Mouse (Mus musculus): ENCODE results near the gene Pus3.

Gene Pus3

DNA sequence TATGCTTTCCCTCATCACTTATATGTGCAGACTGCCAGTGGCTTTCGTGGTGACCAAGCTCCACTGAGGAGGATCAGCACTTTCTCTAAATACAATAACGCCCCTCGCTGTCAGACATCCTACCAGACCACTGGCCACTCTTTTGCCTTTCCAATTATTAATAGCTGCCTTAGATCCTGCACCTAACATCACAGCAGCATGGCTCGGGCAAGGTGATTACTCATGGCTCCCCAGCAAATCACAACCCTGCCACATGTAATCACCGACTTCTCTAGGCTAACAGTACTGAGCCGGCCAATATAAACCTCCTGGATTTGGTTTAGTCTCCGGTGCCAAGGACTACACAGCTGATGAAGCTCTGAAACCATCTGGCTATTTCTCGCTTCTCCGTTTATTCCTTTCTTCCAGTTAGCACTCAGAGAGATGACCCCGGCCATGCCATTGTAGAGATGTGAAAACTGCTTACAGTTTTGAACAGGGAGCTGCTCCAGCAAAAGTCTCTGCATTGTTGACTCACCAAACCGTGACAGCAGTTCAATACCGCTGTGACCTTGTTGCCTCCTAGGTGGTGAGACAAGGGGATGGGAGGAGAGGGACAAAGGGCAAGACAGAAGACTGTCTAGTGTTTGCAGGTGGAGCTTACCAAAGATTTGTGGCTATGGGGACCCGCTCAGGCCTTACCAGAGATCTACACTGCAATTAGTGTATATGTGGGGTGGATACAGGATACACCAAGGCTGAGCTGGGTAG, 19.2 kb upstream of the Pus3 start:
- TF ChIP-seq GATA4 (IDR thresholded peaks at IDR 0.05; ENCODE audit: insufficient replicate concordance, low read length) = no peak

DNA sequence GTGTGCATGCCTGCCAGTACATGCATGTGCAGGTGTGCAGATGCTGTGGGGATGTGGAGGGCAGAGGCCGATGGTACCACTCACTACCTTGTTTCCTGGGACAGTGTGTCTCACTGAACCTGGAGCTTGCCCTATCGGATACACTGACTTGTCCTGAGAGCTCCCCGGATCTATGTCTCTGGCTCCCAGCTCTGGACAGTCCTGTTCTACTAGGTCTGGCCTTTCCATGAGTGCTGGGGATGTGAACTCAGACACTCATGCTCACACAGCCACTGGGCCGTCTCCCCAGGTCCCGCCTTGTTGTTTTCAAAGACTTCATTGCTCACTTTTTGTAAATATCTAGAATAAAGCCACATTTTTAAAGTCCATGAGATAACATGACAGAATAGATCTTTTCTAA, 17.4 kb upstream of the Pus3 start:
- no peak for TF ChIP-seq GATA4 (IDR thresholded peaks at IDR 0.05; ENCODE audit: insufficient replicate concordance, low read length)

DNA sequence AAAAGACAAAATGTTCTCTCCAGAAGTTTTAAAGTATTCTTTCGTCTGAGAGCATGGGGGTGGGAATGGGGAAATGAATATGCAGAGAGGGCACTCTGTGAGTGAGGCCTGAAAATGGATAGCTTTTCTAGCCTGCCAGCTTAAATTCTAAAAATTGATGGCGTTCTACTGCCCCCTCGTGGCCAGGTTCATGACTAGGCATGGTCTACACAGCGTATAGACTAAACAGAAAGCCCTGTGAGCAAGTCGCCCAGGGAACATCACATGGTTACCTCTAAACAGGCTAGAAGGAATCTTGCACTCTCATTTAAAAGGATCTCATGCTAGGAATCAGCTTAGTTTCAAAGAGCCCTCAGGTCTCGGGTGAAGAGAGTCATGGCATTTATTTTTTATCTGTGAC, 16.9 kb upstream of the Pus3 start:
- TF ChIP-seq GATA4 (IDR thresholded peaks at IDR 0.05; ENCODE audit: insufficient replicate concordance, low read length) = no peak

DNA sequence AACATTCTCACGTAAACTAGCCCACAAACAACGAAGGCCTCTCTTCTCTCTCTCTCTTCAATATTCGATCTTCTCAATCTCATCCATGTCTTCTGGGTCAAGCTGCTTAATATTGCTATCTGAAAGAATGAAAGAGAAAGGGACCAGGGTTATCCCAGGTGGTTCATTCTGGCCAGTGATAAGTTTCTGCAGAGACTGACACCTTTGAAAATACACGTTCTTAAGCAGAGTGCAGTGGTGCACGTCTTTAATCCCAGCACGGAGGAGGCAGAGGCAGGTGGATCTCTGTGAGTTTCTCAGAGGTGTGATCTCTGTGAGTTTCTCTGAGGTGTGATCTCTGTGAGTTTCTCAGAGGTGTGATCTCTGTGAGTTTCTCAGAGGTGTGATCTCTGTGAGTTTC, 16.5 kb upstream of the Pus3 start:
- TF ChIP-seq GATA4 (IDR thresholded peaks at IDR 0.05; ENCODE audit: insufficient replicate concordance, low read length) = no peak

DNA sequence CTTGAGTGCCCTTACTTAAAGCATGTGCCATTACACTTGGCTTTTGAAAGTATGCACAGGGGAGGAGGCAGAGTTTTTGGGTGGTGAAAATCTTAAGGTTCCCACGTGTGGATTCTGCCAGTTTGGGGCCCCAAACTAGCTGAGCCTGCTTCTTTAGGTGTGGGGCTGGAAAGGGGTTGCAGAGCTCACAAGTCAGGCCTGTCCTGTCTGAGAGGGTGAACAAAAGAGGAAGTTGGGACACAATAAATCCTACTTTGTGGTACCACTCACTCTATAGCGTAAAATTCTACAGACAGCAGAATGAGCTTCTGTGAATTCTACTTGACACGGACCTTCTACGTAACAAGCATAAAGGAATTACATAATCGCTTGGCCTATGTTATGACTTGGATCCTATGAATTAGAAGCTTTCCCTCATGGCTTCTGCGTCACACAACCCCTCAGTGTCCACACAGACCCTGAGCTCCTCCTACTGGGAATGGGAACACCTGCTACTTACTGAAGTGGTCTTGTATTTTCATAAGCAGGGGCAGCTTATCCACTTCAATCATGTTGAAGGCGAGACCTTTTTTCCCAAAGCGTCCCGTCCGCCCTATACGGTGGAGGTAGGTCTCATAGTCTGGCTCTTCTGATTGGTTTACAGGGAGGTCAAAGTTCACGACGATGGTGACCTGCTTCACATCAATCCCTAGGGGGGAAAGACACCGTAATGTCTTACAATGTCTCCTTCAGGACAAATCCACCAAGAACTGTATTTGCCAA, 15.1 kb upstream of the Pus3 start:
- TF ChIP-seq GATA4 (IDR thresholded peaks at IDR 0.05; ENCODE audit: insufficient replicate concordance, low read length) = no peak

DNA sequence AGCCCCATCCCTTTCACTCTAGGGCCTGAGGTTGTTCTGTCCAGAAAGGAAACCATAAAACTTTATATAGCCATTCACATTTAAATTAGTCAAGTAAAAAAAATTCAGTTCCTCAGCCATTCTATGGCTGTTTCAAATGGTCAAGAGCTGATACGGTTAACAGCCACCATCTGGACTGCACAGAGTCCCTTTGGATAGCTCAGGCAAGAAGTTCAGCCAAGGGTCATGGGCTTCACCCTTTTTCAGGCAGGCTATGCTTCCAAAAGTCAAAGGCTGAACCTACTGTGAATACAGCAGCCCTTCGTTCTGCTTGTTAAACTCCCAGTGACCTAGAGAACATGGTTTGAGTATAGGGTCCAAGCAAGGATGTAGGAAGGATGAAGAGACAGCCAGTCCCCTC, 13.7 kb upstream of the Pus3 start:
- TF ChIP-seq GATA4 (IDR thresholded peaks at IDR 0.05; ENCODE audit: insufficient replicate concordance, low read length) = no peak

DNA sequence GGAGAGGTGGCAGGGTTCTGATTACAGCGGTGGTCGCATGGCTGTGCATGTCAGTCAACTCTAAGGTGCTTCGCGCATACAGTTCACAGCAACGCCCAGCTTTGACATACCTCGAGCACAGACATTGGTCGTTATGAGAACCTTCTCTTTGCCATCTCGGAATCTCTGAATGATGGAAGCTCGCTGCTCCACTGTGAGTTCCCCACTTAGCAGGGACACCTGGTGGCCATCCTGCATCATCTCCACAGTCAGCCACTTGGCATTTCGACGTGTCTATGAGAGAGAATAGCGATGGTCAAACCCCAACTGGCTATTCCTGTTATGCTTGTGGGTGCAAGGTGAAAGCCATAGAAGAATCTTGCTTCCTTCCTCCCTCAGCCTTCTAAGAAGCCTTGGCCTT, 12.7 kb upstream of the Pus3 start:
- no peak for TF ChIP-seq GATA4 (IDR thresholded peaks at IDR 0.05; ENCODE audit: insufficient replicate concordance, low read length)

DNA sequence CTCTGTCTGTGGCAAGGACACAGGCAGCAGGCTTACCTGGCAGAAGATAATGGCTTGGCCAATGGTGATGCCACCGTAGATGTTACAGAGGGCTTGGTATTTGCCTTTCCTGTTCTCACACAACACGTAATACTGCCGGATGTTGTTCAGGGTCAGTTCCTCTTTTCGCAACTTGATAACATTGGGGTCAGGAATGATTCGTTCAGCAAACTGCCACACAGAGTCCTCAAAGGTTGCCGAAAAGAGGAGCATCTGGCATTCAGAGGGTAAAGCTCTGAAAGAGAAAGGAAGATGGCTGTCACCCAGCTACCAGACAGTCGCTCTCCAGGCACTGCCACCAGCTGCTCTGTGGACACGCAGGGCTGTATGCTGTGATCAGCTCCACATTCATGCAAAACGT, 11.7 kb upstream of the Pus3 start:
- no peak for TF ChIP-seq GATA4 (IDR thresholded peaks at IDR 0.05; ENCODE audit: insufficient replicate concordance, low read length)

DNA sequence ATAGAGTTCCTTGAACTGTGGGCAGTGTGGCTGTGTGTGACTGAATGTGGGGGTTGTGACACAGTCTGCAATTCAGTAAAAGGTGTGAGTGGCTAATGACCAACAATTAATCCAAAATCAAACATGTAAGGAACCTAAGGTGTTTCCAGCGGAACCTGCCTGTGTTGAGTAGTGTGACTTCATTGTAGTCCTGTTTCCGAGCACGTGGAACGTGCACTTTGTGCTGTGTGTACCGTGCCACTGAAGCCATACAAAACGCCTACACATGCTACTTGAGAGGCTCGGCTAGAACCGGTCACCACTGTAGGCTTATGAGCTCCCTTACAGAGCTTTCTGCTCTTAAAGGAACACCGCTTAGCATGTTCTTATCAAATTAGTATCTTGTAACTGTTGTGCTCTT, 9.9 kb upstream of the Pus3 start:
- no peak for TF ChIP-seq GATA4 (IDR thresholded peaks at IDR 0.05; ENCODE audit: insufficient replicate concordance, low read length)

DNA sequence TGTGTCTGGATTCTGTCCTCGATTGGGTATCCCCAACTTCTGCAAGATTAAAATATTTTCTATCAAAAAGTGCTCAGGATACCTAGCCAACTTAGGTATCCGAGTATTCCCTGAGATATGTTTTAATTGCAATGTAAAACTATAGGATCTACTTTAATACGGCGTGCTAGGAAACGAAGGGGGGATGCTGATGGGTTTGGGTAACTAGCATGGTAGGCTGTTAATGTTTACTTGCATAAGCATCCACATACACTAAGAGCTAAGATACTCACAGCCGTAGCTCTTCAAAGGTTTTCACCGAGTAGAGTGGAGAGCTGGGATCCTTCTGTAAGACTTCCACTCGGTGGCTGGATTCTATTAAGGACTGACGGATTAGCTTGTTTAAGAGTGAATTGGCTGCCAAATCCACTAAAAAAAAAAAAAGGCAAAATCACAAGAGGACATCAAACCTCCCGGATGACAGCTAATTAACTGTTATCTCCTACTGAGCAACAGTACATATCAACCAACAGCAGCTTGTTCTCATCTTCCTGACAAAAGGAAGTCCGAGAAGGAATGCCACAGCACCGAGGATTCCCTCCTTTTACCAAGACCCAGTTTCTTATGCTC, 1.8 kb upstream of the Pus3 start:
- peak; percentile 40; the same call in 1 of the 2 replicates for TF ChIP-seq GATA4 (IDR thresholded peaks at IDR 0.05; ENCODE audit: insufficient replicate concordance, low read length)

DNA sequence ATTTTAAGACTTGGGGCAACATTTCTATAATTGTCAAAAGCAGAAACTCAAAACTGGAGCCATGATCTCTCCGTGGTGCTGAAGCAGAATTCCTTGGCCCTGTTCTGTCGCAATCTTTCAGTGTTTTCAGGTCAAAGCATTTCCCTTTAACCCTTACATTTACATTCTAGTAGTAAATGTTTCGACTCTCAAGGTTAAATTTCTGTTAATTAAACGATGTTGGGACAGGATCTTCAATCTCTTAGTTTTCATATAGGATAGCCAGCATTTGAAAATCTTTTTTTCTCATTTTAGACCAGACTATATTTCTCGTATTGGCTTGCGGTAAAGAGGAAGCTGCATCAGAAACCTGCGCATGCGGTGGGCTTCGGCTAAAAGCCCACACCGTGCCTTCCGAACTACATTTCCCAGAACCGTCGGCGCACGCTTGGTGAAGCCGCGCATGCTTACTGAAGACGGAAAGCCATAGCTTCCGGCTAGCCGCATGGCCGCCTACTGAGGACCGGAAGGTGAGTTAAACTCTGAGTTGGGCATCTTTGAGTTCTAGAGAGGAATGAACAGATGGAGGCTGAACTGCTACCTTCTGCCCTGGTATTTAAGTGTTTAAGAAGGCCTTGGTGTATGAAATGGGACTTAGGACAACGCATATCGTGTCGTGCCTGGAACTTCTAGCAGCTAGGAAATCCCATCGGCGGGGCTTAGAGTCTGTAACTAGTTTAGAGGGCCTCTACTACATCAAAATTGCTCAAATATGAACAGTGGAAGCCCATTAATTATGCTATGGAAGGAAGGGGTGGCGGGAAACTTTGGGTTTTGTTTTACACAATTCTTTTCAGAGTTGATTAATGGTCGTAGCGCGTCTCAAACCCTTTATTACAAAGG, 855 bp downstream of the Pus3 start:
- TF ChIP-seq GATA4 (IDR thresholded peaks at IDR 0.05; ENCODE audit: insufficient replicate concordance, low read length) = no peak

DNA sequence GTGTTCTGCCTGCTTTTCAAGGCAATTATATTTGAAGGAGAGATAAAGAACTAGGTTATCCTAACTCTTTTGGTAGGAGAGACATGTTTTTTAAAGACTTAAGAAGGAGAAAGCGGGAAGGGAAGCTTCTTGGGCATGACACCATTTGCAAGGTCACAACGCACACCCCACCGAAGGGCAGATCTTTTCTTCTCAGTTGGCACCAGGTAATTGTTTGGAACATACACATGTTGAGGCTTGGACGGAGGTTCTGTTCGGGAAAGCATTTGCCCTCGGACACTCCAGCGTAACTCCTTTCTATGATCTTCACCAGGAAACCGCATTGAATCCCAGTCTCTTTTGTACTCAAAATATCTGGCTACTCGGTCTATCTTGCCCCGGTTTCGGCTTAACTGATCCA, 2.7 kb downstream of the Pus3 start:
- TF ChIP-seq GATA4 (IDR thresholded peaks at IDR 0.05; ENCODE audit: insufficient replicate concordance, low read length) = no peak

DNA sequence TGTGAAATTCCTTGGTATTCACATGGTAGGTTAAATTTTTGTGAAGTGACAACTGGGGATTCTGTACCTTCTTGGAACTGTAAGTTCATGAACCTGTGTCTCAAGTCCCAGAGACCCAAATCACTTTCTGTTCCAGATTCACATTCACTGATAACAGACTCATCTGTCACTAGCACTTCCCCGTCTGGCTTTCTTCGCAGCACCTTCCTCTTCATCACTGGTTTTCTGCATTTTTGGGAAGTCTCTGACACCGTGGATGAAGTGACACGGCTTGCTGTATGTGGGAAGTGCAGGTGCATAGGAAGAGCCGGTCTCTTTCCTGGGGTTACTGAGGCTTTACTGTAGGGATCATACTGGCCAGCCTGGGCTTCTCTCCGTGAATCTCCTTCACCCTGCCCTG, 3.2 kb downstream of the Pus3 start:
- TF ChIP-seq GATA4 (IDR thresholded peaks at IDR 0.05; ENCODE audit: insufficient replicate concordance, low read length) = no peak

DNA sequence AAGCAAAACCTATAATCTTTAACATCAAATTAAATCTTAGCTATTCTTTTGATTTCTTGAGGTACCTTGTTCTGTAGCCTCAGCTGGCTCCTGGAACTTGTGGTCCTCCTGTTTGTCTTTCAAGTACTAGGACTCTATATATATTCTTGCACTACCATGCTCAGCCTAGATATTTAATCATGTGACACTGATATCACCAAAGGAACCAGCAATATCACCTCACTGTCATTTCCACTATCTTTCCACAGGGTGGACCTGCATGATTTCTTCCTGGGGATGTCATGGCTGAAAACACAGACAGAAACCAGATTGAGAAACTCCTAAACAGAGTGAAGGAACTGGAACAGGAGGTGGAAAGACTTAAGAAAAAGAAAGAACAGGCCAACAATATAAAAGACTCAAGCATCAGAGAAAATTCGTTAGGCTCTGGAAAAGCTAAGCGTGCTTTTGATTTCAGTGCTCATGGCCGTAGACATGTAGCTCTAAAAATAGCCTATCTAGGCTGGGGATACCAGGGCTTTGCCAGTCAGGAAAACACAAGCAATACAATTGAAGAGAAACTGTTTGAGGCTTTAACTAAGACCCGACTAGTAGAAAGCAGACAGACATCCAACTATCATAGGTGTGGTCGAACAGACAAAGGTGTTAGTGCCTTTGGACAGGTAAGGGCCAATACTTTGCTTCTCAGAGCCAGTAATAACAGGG, 6.3 kb downstream of the Pus3 start:
- no peak for TF ChIP-seq GATA4 (IDR thresholded peaks at IDR 0.05; ENCODE audit: insufficient replicate concordance, low read length)

DNA sequence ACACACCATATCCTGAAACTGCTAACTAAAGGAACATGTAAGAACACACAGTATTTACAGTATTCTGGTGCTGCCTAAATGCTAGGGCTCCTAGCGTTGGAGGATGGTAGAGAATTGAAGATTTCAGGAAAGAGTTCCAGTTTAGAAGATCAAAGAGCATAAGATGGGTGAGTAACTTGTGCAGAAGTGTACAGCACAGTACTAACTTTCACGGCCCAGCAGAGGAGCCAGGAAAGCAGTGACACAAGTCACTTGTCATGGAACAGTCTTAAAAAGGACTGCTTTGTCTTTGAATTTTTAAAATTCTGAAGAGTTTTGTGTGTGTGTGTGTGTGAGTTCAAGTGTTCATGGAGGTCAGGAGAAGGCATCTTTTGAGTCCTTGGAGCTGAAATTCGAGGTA, 9.6 kb downstream of the Pus3 start:
- no peak for TF ChIP-seq GATA4 (IDR thresholded peaks at IDR 0.05; ENCODE audit: insufficient replicate concordance, low read length)
